Mouse (Mus musculus) liver, postnatal 0 days (tissue): ENCODE data around the gene Vac14. TPM values are rescaled to one million over a fixed set of nuclear protein-coding genes. Genes with fewer than 3 reads are reported as not detected.
A peak's percentile ranks its signal among the peaks of the same experiment; 100 is the strongest.

Experiments used
- ATAC-seq: fragments of 200-750 bp; cut with Nextera tagmentation; 2 replicates; pipeline ENCODE4 v1.8.0; 2017; ENCODE audit warnings: mild to moderate bottlenecking, moderate library complexity
- DNase-seq: peaks from one replicate; pipeline ENCODE4 v3.0.0-alpha.2; 2016
- H3K27ac ChIP-seq: fragments of 300-500 bp; sonication (generic); 2 replicates; pipeline ENCODE4 v1.5.1; 2014; ENCODE audit warnings: antibody characterized with exemption, moderate library complexity, mild to moderate bottlenecking, low read depth
- H3K27me3 ChIP-seq: fragments of 300-500 bp; sonication (generic); 2 replicates; pipeline ENCODE4 v1.6.1; 2014; ENCODE audit warnings: low read length, control low read depth, mixed read lengths; ENCODE audit not compliant: insufficient read depth
- H3K36me3 ChIP-seq: fragments of 300-500 bp; sonication (generic); replicated peaks from 2 replicates; pipeline ENCODE4 v1.6.1; 2014; ENCODE audit warnings: mild to moderate bottlenecking, control low read depth, low read length, moderate library complexity, mixed read lengths; ENCODE audit not compliant: insufficient read depth
- H3K4me1 ChIP-seq: fragments of 300-500 bp; sonication (generic); 2 replicates; pipeline ENCODE4 v1.6.1; 2014; ENCODE audit warnings: antibody characterized with exemption, mild to moderate bottlenecking, control low read depth; ENCODE audit not compliant: insufficient read depth
- H3K4me2 ChIP-seq: fragments of 300-500 bp; sonication (generic); 2 replicates; pipeline ENCODE4 v1.6.1; 2014; ENCODE audit warnings: low read depth, mild to moderate bottlenecking, low read length, moderate library complexity, mixed read lengths
- H3K4me3 ChIP-seq: fragments of 300-500 bp; sonication (generic); 2 replicates; pipeline ENCODE4 v1.5.1; 2014; ENCODE audit warnings: low read depth, low read length
- H3K9ac ChIP-seq: fragments of 300-500 bp; sonication (generic); replicated peaks from 2 replicates; pipeline ENCODE4 v1.6.1; 2014; ENCODE audit warnings: mild to moderate bottlenecking, moderate library complexity
- H3K9me3 ChIP-seq: fragments of 300-500 bp; sonication (generic); 2 replicates; pipeline ENCODE4 v1.6.1; 2016; ENCODE audit warnings: mild to moderate bottlenecking, control low read depth, low read length, mixed read lengths
- CTCF ChIP-seq: sonication (generic); IDR thresholded peaks from 2 replicates; pipeline ENCODE4 v1.5.1; 2016; ENCODE audit warnings: antibody characterized with exemption, low read depth
- EP300 ChIP-seq: IDR thresholded peaks from 2 replicates; pipeline ENCODE4 v1.6.1; 2016; ENCODE audit warnings: antibody characterized with exemption, low read depth, mild to moderate bottlenecking
- WGBS: fragments of 180-500 bp; shearing (Covaris S2); extraction: QIAGEN DNeasy Blood & Tissue Kit; methylation state at CpG from one replicate; pipeline ENCODE4 v1.1.7; 2014; ENCODE audit not compliant: insufficient replicate concordance; 5-methylcytosine and 5-hydroxymethylcytosine counted together
- polyA plus RNA-seq: library from polyadenylated mRNA; unstranded; fragments of >200 nt; fragmentation: Nextera tagmentation; extraction: Ambion mirVana; gene quantifications from 2 replicates; pipeline ENCODE4 v1.2.1, GENCODE M21; 2015

The Vac14 gene
- polyA plus RNA-seq, 1 experiment from 2014 or later: 5.5 TPM

DNA sequence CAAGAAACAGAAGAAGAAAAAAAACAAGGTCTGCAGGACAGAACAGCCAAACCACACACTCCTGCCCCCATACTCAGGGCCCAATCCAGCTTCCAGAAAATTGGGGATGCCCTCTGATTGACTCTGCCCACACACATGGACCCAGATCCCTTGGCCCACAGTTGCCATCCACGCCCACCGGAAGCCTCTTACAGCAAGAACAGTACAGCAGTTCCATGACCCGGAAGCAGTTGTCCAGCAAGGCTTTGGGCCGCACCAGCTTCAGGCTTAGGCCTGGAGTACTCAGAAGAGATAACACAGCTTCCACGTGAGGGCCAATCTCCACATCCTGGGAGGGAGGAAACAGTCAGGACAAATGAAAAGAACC lies 124.0 kb downstream of the Vac14 start:
- Histone ChIP-seq H3K9me3 (no peaks in the 10 kb centered on the region), H3K9ac (no peak overlapping the region), H3K4me1 (no peaks in the 10 kb centered on the region), H3K4me2 (no peak overlapping the region), H3K27me3 (no peaks in the 10 kb centered on the region), H3K36me3 (no peaks in the 10 kb centered on the region), H3K4me3 (no peak overlapping the region), H3K27ac (no peak overlapping the region)
- WGBS: 75% methylated on average over 5 of the region's 5 CpGs
- TF ChIP-seq EP300 (no peak), CTCF (no peak)
- ATAC-seq: no peak
- DNase-seq: no peak

DNA sequence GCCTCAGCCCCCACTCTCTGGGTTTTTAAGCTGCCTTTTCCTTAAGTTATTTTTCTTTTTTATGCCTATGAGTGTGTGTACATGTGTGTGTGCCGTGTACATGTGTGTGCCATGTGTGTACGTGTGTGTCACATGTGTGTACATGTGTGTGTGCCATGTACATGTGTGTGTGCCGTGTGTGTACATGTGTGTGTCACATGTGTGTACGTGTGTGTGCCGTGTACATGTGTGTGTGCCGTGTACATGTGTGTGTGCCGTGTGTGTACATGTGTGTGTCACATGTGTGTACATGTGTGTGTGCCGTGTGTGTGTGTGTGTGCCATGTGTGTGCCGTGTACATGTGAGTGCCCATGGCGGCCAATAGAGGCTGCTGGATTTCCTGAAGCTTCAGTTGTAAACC lies 126.8 kb downstream of the Vac14 start:
- 84% methylated on average over 10 of the region's 10 CpGs for WGBS
- no peak for TF ChIP-seq CTCF
- TF ChIP-seq EP300: no peak
- H3K27ac ChIP-seq: no peak overlapping the region

DNA sequence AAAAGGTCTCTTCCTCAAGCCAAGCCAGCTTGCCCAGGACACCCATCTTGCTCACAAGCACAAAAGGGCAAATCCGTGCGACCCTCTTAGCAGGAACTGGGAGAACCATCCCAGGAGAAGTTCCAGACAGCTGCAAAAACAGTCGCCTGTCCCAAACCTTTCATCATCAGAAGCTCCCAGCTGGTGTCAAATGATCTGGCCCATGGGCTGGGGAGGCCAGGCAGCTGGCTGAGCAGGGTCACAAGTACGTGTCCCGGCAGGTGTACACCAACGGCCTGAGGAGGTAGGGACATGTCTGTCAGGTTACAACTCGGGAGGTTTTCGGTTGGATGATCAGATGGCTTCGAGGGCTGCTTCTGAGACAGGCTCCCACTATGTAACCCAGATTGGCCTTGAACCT lies 128.3 kb downstream of the Vac14 start:
- WGBS: 62% methylated on average over 9 of the region's 9 CpGs

More for the DNA sequence above, 126.8 kb downstream of the Vac14 start:
- no peak for ATAC-seq
- H3K27me3 ChIP-seq: no peaks in the 10 kb centered on the region
- no peak overlapping the region for H3K4me2 ChIP-seq
- no peak for DNase-seq
- H3K4me3 ChIP-seq: no peak overlapping the region
- no peaks in the 10 kb centered on the region for H3K36me3 ChIP-seq
- no peaks in the 10 kb centered on the region for H3K9me3 ChIP-seq
- H3K4me1 ChIP-seq: no peaks in the 10 kb centered on the region
- no peak overlapping the region for H3K9ac ChIP-seq

GRCm38 (mm10) chr8:110749500-110750170 lies 131.2 kb downstream of the Vac14 start:
- H3K36me3 ChIP-seq: no peaks in the 10 kb centered on the region
- H3K27ac ChIP-seq: no peak overlapping the region
- TF ChIP-seq EP300: no peak
- TF ChIP-seq CTCF: peak; percentile 87
- no peak overlapping the region for H3K4me2 ChIP-seq
- no peak overlapping the region for H3K9ac ChIP-seq
- no peaks in the 10 kb centered on the region for H3K4me1 ChIP-seq
- no peaks in the 10 kb centered on the region for H3K27me3 ChIP-seq
- no peaks in the 10 kb centered on the region for H3K9me3 ChIP-seq
- ATAC-seq: no peak
- DNase-seq: no peak
- WGBS: 58% methylated on average over 10 of the region's 10 CpGs
- H3K4me3 ChIP-seq: no peak overlapping the region

More for the DNA sequence above, 128.3 kb downstream of the Vac14 start:
- no peak overlapping the region for H3K4me3 ChIP-seq
- no peak overlapping the region for H3K27ac ChIP-seq
- ATAC-seq (no peak), DNase-seq (no peak)
- H3K9me3 ChIP-seq: no peaks in the 10 kb centered on the region
- H3K36me3 ChIP-seq: no peaks in the 10 kb centered on the region
- no peak overlapping the region for H3K4me2 ChIP-seq
- TF ChIP-seq CTCF (no peak), EP300 (no peak)
- H3K9ac ChIP-seq: no peak overlapping the region
- H3K4me1 ChIP-seq: no peaks in the 10 kb centered on the region
- no peaks in the 10 kb centered on the region for H3K27me3 ChIP-seq

DNA sequence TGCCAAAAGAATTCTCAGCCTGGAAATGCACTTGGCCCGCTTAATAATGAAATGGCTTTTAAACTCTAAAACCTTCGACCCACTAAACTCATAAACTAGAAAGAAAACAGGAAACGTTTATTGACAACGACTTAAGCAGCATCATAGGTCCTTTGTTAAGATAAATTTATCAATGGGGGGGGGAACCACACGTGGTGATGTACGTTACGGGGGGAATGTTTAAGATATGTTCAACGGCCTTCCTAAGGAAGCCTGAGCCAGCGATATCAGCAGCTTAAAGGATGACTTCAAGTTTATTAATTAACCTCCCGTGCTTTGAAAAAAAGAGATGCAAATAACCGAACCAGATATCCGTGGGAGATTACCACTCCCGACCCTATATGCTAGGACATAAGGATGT lies 131.9 kb downstream of the Vac14 start:
- Histone ChIP-seq H3K9me3 (no peaks in the 10 kb centered on the region), H3K4me1 (no peaks in the 10 kb centered on the region), H3K27ac (no peak overlapping the region), H3K36me3 (no peaks in the 10 kb centered on the region), H3K9ac (no peak overlapping the region), H3K4me3 (no peak overlapping the region), H3K27me3 (no peaks in the 10 kb centered on the region), H3K4me2 (no peak overlapping the region)
- no peak for ATAC-seq
- TF ChIP-seq CTCF (no peak), EP300 (no peak)
- DNase-seq: no peak
- WGBS: 35% methylated on average over 13 of the region's 13 CpGs

DNA sequence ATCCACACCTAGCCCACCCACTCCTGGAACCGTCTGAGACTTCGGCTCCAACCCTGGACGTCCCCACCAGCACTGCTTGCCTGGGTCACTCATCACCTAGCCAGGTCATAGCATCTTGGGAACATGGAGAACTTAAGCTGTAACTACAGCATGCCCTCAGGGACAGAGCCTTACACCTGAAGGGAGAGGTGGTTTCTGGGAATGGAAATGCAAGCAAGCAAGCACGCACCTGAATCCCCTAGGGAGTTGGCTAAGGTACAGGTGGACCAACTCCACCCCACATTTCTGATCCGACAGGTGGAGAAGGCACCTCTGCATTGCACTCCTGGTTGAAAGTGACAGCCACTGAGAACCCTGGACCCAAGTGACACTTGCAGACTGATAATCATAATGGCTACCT lies 133.1 kb downstream of the Vac14 start:
- no peak for DNase-seq
- H3K4me2 ChIP-seq: no peak overlapping the region
- no peak for ATAC-seq
- H3K4me1 ChIP-seq: no peaks in the 10 kb centered on the region
- whole genome bisulfite sequencing: 67% methylated on average over 5 of the region's 5 CpGs
- no peaks in the 10 kb centered on the region for H3K9me3 ChIP-seq
- TF ChIP-seq EP300 (no peak), CTCF (no peak)
- H3K9ac ChIP-seq: no peak overlapping the region
- no peak overlapping the region for H3K27ac ChIP-seq
- no peaks in the 10 kb centered on the region for H3K36me3 ChIP-seq
- no peaks in the 10 kb centered on the region for H3K27me3 ChIP-seq
- H3K4me3 ChIP-seq: no peak overlapping the region
